Mouse (Mus musculus): ENCODE measurements around the gene Rab11fip4.
"Not testable (repeated sequence)": the region's sequence is repeated elsewhere in the genome, so short reads cannot be mapped to it uniquely, and the experiment has no call there.

The Rab11fip4 gene

DNA sequence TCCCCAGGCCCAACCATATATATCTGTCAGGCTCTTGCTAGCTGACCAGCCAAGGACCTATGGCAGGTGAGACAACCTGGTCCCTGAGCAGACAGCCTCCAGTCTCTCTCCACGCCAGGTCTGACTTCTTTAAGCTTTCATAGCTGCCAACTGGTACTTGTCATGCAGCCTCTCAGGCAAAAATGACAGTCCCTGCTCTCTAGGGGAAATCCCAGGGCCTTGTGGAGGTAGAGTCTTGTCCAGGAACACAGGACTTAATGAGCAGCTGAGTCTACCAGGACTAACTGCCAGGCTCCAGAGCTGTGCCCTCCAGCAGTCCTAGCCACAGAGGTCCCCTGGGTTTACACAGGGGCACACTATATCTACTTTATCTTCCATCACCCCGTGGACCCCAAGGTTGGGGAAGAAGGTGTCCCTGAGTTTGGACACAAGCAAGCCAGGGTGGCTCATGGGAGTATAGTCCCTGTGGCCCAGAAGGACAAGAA lies 85.5 kb downstream of the Rab11fip4 start:
- intact Hi-C loops (cut with DNase I): no loop called here

DNA sequence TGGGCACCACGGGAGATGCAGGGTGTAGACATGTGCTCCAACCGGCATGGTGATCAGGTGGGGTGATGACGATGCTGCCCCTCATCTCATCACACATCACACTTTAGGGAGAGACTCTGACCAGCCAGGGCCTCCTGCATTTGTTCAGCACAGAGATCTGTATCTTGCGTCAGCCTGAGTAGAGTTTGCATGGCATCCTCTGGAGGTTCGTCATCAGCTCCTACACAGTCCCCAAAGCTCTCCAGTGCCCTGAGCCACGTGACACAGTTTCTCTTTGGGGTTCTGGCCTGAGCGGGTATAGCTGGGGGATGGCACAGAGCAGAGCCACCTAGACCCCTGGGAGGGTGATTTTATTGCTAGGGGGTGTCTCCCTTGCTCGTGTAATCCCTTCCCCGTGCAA lies 86.4 kb downstream of the Rab11fip4 start:
- intact Hi-C loops (cut with DNase I): no loop called here

DNA sequence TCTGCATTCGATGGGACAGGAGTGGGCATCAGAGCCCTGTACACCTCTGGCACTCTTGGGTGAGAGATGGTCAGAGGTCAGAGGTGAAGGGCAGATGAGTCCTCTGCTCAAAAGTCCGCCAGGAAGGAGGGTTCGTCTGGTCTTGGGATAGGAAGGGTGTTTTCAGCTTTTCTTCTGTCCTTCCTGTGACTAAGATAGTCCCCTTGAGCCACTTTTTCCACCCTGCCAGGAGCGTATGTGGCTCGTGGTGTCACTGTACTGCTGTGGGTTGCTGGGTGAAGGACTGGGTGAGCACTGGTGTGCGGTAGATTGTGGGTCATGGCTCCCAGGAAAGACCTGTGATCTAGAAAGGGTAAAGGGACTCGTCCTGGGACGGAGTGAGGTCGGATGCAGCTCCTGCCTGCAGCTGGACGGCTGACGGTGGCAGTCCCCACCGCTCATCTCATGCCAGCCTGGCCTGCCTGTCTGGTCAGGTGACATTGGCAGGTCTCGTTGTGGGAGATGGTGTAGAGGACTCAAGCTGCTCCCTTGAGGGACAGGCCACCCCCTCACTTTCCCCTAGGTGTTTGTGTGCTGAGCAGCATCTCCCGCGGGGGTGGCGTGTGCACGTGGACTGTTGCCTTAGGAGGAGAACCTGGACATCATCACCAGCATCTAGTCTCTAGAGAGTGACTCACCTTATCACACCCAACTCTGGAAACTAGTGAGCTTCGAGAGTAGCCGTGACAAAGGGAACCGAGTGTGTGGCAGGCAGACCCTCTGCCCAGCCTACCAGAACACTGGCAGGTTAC lies 87.5 kb downstream of the Rab11fip4 start:
- intact Hi-C loops (cut with DNase I): no loop called here

DNA sequence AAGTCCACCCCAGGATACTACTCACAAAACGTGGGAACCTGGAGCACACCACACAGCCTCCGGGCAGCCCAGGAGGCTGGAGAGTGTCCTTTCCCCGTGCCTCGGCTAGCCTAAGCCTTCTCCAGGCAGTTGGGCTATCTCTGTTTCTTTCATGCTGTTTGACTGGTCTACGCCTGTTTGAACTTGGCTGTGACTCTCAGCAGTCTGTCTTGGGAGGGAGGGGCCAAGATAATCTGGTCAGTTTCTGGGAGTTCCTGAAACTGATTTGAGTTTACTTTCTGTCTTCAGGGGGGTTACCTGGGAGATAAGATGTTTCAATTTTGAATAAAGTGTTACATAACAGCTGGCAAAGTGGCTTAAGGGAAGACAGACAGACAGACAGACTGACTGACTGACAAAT lies 88.9 kb downstream of the Rab11fip4 start:
- intact Hi-C loops (cut with DNase I): no loop called here

DNA sequence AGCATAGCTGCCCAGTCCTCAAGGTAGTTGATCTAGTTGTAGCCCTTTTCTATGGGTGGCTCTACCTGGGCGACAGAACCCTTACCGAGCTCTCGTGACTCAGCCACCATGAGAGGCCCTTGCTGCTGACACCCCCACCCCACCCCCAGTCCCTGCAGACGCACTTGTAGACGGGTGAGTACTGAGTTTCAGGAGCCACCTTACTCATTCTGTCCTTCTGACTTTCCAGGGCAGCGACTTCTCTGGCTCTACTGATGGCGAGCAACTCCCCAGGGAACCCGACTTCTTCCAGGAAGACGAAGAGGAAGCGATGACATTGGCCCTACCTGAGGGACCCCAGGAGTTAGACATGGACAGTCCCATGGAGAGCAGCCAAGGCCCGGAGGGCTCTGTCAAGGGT lies 89.5 kb downstream of the Rab11fip4 start:
- intact Hi-C loops (cut with DNase I): no loop called here

DNA sequence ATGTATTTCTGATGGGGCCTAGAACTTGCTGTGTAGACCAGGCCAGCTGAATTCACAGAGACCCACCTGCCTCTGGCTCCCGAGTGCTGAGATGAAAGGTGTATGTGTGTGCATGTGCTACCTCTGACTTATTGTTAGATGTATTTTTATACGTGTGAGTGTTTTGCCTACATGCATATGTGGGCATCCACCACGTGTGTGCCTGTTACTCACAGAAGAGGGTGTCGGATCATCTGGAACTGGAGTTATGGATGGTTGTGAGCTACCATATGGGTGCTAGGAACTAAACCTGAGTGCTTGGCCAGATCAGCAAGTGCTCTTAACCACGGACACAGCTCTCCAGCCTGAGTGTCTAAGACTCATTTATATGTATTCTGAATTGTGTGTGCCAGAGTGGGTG lies 90.2 kb downstream of the Rab11fip4 start:
- intact Hi-C loops (cut with DNase I): no loop called here

DNA sequence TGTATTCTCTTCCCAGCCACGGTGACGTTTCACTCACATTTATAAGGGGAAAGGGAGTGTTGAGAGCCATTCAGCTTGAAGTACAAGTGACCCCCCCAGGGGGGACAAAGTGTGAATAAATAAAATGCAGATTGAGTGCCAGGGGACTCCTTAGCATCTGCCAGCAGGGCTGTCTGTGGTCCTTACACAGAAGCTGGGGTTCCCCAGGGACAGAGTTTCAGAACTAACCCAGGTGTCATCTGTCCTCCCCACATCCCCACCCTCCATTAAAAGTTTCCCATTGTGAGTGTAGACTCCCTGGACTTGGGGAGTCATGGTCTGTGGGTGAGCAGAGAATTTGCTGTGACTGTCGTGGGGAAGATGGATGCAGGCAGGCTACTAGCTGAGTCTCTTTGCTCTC lies 90.8 kb downstream of the Rab11fip4 start:
- intact Hi-C loops (cut with DNase I): no loop called here

DNA sequence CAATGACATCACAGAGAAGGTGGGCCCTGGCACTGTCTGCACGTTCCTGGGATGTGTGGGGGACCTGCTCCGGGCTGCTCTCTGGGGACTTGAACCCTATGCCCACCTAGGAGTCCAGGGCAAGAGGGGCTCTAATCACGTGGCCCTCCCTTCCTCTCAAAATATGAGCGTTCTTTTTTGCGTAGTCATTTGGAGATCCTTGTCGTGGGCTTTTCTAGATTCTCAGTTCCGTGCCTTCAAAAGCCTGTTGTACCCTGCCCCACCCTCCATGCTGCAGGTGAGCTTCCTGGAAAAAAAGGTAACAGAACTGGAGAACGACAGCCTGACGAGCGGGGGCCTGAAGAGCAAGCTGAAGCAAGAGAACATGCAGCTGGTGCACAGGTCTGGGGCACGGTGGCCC lies 94.1 kb downstream of the Rab11fip4 start:
- intact Hi-C loops (cut with DNase I): loop anchor here (5.0 kb wide), 1 partner anchor 237 kb away; no protein-coding TSS in a partner anchor

DNA sequence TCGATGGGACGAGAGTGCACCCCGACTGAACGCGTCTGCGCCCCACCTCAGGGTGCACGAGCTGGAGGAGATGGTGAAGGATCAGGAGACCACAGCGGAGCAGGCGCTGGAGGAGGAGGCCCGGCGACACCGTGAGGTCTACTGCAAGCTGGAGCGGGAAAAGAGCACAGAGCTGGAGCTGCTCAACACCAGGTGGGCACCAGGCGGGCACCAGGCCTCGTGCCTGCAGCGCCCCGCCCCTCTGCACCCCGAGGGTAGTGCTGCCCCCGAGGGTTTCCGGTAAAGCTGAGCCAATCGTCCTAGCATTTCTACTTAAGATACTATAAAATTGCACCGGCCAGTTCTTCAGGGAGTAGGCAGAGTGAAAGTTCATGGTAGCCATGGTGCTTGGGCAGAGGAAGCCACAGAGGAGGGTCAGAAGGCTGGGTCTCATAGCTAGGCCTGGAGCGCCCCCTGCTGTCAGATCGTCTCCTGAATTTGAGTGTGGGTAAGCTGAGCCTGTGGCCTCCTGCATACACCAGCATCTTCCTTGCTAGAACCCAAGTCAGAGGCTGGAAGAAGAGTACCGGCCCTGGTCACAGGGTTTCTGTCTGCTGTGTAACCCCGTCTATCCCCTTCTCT lies 95.6 kb downstream of the Rab11fip4 start:
- intact Hi-C loops (cut with DNase I): loop anchor here (1.0 to 5.0 kb wide), 3 partner anchors 61 to 236 kb away; no protein-coding TSS in a partner anchor

DNA sequence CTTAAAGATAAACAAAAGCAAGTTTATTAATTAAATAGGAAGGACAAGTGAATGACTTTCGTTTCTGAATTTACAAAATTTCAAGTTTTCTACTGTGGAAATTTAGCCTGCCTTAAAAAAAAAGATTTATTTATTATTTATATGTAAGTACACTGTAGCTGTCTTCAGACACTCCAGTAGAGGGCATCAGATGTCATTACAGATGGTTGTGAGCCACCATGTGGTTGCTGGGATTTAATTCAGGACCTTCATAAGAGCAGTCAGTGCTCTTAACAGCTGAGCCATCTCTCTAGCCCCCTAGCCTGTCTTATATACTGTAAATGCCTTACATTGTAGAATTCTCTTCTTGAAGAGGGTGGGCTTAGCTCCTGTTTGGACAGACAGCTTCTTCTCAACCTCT lies 98.9 kb downstream of the Rab11fip4 start:
- intact Hi-C loops (cut with DNase I): loop anchor here (5.0 kb wide), 1 partner anchor 232 kb away; no protein-coding TSS in a partner anchor

DNA sequence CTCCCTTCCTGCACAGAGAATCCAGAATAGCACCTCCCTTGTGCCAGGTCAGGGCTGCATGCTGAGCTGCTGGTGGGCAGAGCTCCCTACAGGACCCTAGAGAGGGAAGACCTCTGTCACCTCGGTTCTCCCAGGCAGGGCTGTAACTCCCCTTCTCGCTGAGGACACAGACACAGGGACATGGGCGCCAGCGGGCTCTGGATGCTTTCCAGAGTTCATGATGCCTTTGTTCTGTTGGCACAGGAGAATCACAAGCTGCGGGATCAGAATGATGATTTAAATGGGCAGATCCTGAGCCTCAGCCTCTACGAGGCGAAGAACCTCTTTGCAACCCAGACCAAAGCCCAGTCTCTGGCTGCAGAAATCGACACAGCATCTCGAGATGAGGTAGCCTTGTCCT lies 100.5 kb downstream of the Rab11fip4 start:
- intact Hi-C loops (cut with DNase I): no loop called here

DNA sequence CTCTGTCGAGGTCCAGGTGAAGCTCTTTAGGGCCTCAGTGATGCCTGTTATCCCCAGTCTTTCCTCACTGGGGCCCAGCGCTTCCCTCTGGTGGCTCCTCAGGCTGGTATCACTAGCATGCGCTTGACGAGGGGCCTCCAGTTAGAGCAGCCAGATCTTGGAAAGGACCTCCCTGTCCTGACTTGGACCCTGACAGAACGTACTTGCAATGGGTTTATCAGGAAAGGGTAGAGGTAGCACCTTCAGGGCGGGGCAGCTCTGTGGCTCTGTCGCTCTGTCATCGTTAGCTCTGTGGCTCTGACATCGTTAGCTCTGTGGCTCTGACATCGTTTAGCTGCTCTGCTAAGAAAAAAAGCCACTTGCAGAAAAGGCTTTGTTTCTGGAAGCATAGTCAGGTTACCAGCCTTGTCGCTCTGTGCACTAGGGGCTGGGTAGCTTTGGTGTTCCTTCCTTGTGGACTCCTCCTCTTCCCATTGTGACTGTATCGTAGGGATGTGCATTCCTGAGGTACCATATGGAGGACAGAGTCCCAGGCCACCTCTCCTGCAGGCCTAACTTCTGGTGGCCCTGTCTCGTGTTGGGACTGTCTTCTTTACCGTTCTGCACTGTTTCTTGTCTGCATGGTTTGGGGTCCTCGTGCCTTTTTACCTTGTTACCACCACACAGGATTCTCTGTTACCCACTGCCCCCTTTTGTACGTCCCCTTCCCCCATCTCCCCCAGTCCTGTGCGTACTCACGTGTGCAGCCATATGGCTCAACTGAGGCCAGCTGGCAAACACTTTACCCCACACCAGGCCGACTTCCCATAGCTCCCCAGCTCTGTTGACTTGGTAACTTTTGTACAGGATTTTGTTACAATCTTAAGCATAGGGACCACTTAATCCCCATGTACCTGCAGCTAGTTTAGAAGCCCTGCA lies 105.6 kb downstream of the Rab11fip4 start:
- intact Hi-C loops (cut with DNase I): no loop called here

DNA sequence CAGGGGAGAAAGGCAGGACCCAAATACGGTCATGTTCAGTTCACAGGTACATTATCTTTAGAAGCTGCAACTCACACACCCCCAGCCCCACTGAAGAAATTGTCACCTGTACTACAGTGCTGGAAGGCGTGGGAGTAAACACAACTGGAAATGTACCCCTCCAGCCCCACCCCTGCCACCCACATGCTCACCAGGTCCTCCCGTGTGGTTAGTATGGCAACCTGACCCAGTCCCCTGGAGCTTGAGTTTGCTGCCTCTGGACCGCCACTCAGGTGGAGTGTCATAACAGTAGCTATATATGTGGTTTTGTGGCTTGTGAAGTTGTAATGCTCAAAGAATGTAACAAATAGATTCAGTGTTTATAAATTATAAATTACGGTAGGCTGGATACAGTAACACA lies 107.1 kb downstream of the Rab11fip4 start:
- intact Hi-C loops (cut with DNase I): no loop called here

DNA sequence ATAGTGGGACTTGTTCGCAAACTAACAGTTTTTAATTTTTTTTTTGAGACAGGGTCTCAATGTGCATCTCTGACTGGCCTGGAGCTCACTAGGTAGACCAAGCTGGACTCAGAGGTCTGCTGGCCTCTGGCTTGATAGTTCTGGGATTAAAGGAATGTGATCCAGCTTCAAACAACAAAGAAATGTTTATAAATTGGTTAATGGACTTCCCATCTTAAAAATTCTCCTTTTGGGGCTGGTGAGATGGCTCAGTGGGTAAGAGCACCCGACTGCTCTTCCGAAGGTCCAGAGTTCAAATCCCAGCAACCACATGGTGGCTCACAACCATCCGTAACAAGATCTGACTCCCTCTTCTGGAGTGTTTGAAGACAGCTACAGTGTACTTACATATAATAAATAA lies 107.5 kb downstream of the Rab11fip4 start:
- intact Hi-C loops (cut with DNase I): not testable (repeated sequence)

DNA sequence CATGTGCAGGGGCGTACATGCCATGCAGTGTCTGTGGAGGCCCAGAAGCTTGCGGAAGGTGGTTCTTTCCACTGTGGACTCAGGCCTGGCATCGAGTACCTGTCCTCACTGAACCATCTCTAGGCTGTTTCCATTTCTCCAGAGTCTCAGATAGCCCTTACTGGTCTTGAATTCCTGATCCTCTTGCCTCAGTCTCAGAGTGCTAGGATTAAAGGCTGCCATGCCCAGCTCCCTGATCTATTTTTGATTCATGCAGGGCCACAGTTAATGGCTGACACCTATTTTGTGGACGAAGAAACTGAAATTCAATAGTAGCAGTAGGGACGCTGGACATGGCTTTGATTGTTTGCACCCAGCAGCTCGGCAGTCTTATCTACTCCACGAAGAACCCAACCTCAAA lies 110.5 kb downstream of the Rab11fip4 start:
- intact Hi-C loops (cut with DNase I): no loop called here

DNA sequence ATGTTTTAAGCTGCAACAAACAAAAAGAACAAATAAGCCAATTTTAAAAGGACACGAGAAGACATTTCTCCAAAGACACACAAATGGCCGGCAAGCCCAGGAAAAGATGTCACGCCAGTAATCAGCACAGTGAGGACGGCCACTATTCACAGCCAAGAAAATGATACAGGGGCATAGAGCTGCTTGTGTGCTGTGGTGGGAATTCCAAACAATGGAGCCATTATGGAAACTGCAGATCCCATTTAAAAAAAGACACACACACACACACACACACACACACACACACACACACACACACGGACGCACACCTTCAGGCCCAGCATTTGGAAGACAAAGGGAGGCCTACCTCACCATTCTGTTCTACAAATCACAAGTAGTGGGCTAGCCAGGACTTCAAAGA lies 111.1 kb downstream of the Rab11fip4 start:
- intact Hi-C loops (cut with DNase I): loop anchor here (2.0 kb wide), 1 partner anchor 219 kb away; no protein-coding TSS in a partner anchor

DNA sequence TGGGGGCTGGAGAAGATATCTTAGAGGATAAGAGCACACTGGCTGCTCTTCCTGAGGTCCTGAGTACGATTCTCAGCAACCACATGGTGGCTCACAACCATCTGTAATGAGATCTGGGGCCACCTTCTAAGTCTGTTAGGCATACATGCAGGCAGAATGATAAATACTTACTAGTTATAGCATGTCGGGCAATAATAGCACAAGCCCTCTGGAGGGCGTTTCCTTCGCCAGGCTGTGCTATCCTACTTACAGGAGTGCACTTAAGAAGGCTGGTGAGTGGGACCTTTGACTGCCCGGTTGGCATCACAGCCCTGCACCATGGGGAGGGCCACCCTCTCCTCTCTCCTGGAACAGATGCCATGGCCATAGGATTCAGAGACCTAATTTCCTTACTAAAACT lies 112.4 kb downstream of the Rab11fip4 start:
- intact Hi-C loops (cut with DNase I): loop anchor here (2.0 kb wide), 1 partner anchor 217 kb away; no protein-coding TSS in a partner anchor

DNA sequence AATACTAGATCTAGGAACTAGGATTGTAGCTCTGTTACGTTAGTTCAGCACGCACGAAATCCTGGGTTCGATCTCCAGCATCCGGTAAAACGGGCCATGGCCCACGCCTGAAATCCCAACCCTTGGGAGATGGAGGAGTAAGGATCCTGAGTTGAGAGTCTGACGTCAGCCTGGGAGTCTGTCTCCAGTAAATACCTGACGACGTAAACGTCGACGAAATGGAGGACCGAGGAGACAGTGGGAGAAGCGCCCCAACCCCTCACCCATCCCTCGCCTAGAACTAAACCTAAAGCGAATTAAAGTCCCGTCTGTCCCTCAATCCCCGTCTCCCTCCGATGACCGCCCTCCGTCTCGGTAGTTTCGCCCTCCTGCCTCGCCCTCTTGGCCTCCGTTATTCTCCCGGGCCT lies 112.9 kb downstream of the Rab11fip4 start:
- intact Hi-C loops (cut with DNase I): loop anchor here (2.0 kb wide), 1 partner anchor 217 kb away; no protein-coding TSS in a partner anchor

DNA sequence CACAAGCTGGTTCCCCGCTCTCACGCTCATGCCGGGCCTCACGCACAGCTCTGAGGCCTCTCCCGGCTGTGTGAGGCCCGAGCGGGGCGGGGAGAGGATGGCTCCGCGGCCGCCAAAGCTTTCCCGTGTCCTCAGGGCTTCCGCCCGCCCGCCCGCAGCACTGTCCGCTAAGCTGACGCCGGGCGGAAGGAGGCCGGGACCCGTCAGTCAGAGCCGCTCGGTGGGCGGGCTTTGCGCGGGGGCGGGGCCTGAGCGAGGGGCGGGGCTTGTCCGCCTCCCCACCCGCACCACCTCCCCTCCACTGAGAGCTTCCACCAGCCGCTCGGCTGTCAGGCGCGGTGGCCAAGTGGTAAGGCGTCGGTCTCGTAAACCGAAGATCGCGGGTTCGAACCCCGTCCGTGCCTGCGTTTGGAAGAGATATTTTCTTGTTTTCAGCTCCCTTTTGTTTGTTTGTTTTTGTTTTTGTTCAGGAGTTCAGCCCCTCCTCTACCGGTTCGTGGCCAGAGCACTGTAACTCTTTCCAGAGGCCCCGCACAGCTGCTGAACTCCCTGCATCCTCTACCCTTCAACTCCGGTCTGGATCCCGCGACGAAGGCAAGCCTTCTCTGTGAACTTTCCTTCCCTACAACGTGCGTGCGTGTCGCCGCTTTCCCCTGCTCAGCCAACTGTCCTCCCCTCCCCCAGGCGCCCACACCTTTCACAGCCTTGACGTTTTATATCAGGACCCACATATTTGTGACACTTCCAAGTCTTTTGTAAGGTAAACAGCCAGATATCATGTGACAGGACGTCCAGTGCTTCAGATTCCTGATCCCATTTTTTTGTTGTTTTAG lies 113.5 kb downstream of the Rab11fip4 start:
- intact Hi-C loops (cut with DNase I): no loop called here

DNA sequence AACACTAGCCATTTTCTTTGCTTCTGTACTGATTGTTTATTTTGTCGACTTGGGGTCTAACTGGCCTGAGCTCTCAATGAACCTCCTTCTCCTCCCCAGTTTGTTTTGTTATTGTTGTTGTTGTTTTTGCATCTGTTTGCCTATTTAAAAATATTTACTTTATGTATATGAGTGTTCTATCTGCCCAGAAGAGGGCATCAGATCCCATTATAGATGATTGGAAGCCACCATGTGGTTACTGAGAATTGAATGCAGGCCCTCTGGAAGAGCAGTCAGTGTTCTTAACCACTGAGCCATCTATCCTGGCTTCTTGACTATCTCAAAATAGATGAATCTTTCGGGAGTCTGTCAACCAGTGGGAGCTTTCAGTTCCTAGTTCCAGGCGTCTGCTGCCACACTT lies 116.1 kb downstream of the Rab11fip4 start:
- intact Hi-C loops (cut with DNase I): no loop called here

Measured in adrenal gland (tissue).